In genomic region chr2:44969226-44969625, GRCm38 (mm10) we compare ENCODE assay signal across 14 mouse cellular contexts. TPM values are rescaled to one million over a fixed set of nuclear protein-coding genes. Genes with fewer than 3 reads are reported as not detected.
DNase-seq lines count a peak whose midpoint lies in the region; ATAC-seq lines count a peak whose summit lies in the region.
"Had no signal": no experiment of that assay in that cellular context is flagged by ENCODE, and none has a peak within 500 bp of the region (broad histone marks: within the 10 kb centered on the region; RNA-seq: fewer than 3 reads in every experiment).

No protein-coding gene starts in this region.

- 51% methylated on average over 2 of the region's 2 CpGs for WGBS in liver, embryonic 13.5 days (ENCODE audit: insufficient replicate concordance)
- WGBS in forebrain, embryonic 11.5 days = 80% methylated on average over 2 of the region's 2 CpGs

- no peak overlapping the region for H3K4me3 ChIP-seq in liver, embryonic 13.5 days (replicated peaks)
- H3K4me3 ChIP-seq in forebrain, embryonic 11.5 days (ENCODE audit: low read depth, low read length) = no peak overlapping the region

- H3K36me3 ChIP-seq in liver, embryonic 13.5 days = no peaks in the 10 kb centered on the region
- H3K36me3 ChIP-seq in forebrain, embryonic 11.5 days (ENCODE audit: control insufficient read depth, insufficient read depth, low read length) = no peaks in the 10 kb centered on the region

- no peak overlapping the region for H3K27ac ChIP-seq in liver, embryonic 13.5 days
- no peak overlapping the region for H3K27ac ChIP-seq in forebrain, embryonic 11.5 days (ENCODE audit: low read depth, low read length)

- H3K9ac ChIP-seq in liver, embryonic 13.5 days = no peak overlapping the region
- H3K9ac ChIP-seq in forebrain, embryonic 11.5 days (ENCODE audit: low read length) = no peak overlapping the region

- peaks cover 41% of the 10 kb centered on the region for H3K4me1 ChIP-seq in liver, embryonic 13.5 days (replicated peaks)
- H3K4me1 ChIP-seq in forebrain, embryonic 11.5 days (replicated peaks; ENCODE audit: control insufficient read depth, insufficient read depth, low read length) = no peaks in the 10 kb centered on the region

- peak; percentile 79 for ATAC-seq in liver, embryonic 13.5 days (ENCODE audit: low read depth)
- no peak for ATAC-seq in monocyte, adult 5-6 weeks (replicated peaks; ENCODE audit: insufficient number of reproducible peaks, low FRiP score, low TSS enrichment, poor library complexity, severe bottlenecking)
- no peak for ATAC-seq in forebrain, embryonic 11.5 days (replicated peaks; ENCODE audit: low FRiP score)
- ATAC-seq: forebrain, embryonic 14.5 days; hindbrain, embryonic 16.5 days had no signal

- no peaks in the 10 kb centered on the region for H3K27me3 ChIP-seq in liver, embryonic 13.5 days
- no peaks in the 10 kb centered on the region for H3K27me3 ChIP-seq in forebrain, embryonic 11.5 days (ENCODE audit: control insufficient read depth, insufficient read depth, low read length)

- no peaks in the 10 kb centered on the region for H3K9me3 ChIP-seq in liver, embryonic 13.5 days (replicated peaks)
- H3K9me3 ChIP-seq in forebrain, embryonic 11.5 days (ENCODE audit: control insufficient read depth, low read length) = no peaks in the 10 kb centered on the region

- H3K4me2 ChIP-seq in liver, embryonic 13.5 days = no peak overlapping the region
- H3K4me2 ChIP-seq in forebrain, embryonic 11.5 days (ENCODE audit: low read depth, low read length, severe bottlenecking) = no peak overlapping the region

- peak; percentile 99 for DNase-seq in 3T3-L1 (ENCODE audit: low read depth, low spot score)
- peak; percentile 67 for DNase-seq in MEL-GATA-1-ER (ENCODE audit: extremely low read depth, low read depth)
- DNase-seq in adrenal gland, postnatal 36 days = peak; percentile 88 to 89
- DNase-seq in liver, embryonic 13.5 days = peak; percentile 47
- DNase-seq in cerebellum, postnatal 36 days = no peak
- no peak for DNase-seq in thymus, postnatal 4 days
- no peak for DNase-seq in forebrain, embryonic 11.5 days (ENCODE audit: low spot score)
- DNase-seq: cerebellum, adult 2 months; gastrocnemius, postnatal 10 days; kidney, adult 9 months; retina, postnatal 1 day had no signal

RNA-seq across cellular contexts. Expression of gene Gtdc1, which starts 41.8 kb away (rescaled TPM):
- 10 to 100 TPM; 13.3 to 13.9 TPM for total RNA-seq in adrenal gland, postnatal 36 days (2021)
- 3.4 and 5.5 TPM in 2 replicates for polyA plus RNA-seq in liver, embryonic 13.5 days (2015; fragmentation: Nextera tagmentation; extraction: Ambion mirVana)
- total RNA-seq in monocyte, adult 5-6 weeks (2017) = 40.5 to 65.8 TPM (median 56.7 TPM) in 3 replicates
- 14.1 and 15.9 TPM in 2 replicates for polyA plus RNA-seq in forebrain, embryonic 11.5 days (2014; fragmentation: Nextera tagmentation; extraction: Ambion mirVana)

Comparison
In these comparisons a context has a peak if more than half of its experiments do, and no peak if none do; other contexts are left out.
1. DNase-seq: peak in 3T3-L1 (single experiment), MEL-GATA-1-ER (single experiment), adrenal gland, postnatal 36 days (2 of 2) and liver, embryonic 13.5 days (single experiment); none in cerebellum, postnatal 36 days (0 of 2), thymus, postnatal 4 days (single experiment) and forebrain, embryonic 11.5 days (single experiment).